Mouse (Mus musculus) spleen, embryonic (tissue): ENCODE data around the gene Msx2.

Experiments
- CTCF ChIA-PET: fragments of 350-600 bp; sonication (Branson Sonifier 250); formaldehyde crosslinking; loops from one replicate; lab custom pipeline; 2022; lab: Charles Lee

Msx2 gene

DNA sequence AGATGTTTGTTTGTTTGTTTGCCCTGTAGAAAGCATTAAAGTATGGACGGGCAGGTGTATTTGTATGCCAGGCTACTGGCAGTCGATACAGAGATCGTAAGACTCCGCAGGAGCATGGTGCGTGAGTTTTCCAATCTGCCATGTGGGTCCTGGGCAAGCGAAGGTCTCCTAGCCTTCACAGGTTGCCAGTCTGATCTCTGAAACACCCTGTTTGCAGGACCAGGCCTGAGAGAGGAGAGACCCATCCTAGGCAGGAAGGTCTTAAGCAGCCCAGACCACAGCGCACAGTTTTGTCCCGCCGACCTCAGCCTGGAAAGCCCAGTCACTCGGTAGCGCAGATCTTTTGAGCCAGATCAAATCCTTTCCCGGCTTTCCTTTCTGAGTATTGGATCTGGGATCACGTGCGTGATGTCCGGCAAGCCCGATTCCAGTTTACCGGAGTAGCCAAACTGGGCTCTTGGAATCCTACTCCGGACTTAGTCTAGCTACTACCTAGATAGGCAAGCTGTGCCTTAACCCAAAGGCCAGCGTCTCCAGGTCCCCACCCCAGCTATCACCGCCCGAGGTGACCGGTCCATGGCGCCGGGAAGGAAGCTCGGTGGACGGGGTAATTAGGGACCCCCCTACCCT is 7.6 kb downstream of the Msx2 start:
- CTCF ChIA-PET = interaction anchor here (0.7 kb wide), 1 partner anchor 123 kb away, joined by 5 read pairs; no protein-coding TSS in a partner anchor

DNA sequence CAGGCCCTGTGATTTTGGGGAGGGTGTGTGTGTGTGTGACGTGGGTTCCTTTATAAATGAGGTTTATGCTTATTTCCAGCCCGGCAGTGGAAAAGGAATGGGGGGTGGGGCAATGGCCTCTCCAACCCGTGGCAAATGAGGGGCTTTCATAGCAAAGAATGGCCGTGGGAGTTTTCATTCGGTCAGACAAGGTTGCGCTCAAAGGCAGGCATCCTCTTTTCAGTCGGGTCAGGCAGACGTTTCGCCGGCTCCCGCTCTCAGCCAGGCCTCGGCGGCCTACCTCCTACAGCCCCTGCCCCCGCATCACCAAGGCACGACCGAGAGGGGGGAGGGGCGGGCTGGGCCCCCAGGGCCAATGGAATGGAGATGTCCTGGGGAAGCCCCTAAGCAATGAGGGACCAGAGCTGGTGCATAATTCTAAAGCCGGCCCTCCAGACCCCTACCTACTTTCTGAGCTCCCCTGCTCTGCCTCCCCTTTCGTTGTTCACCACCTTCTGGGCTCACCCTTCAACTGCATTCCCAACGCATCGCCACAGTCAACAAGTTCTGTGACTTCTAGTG is 8.4 kb downstream of the Msx2 start:
- CTCF ChIA-PET = no interaction called here

DNA sequence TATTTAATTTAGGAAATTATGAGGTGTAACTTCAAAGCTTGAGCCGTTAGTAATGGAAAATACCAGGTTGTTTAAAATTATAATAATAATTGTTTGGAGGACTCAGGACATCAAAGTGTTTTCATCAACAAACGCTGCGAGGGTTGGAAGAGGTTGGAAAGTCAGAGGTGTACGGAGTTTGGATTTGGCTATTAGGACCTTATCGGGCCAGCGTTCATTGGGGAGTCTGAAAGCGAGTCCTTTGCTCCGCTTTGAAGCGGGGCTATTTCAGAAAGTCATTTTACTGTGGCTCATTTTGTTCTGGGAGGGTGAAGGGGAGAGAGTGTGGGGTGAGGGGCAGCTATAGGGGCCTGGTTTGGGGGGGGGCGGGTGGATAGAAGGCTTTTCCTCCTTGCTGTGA is 8.9 kb downstream of the Msx2 start:
- CTCF ChIA-PET = no interaction called here

DNA sequence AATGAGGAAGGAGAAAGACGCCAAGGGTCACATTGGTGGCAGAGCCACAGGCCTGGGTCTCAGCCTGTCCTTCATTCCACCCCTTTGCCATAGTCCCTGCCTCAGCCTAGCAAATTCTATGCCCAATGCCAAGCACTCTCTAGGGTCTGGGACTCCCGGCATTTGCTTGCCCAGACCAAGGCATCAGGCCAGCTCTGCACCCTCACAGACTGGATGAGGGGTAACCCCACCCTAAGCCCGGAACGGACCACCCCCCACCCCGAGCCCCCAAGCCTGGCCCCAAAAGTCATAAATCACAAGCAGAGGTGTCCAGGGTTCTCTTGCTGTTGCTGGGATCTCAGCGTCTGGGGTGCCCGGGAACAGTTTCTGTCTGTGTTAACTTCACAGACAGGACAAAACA is 9.8 kb downstream of the Msx2 start:
- CTCF ChIA-PET = no interaction called here

DNA sequence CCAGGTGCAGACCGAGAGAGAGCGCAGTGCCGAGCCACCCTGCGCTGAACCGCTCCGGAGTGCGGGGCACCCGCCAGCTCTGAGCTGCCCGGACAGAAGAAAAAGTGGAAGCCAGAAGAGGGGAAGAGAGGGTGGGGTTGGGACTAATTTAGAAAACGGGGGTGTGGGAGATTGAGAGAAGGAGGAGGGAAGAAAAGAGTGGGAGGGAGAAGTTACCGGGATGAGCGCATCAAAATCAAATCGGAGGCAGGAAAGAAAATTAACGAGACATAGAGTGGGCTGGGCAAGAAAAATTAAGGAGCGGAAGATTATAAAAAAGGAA is 10.3 kb downstream of the Msx2 start:
- CTCF ChIA-PET = no interaction called here

DNA sequence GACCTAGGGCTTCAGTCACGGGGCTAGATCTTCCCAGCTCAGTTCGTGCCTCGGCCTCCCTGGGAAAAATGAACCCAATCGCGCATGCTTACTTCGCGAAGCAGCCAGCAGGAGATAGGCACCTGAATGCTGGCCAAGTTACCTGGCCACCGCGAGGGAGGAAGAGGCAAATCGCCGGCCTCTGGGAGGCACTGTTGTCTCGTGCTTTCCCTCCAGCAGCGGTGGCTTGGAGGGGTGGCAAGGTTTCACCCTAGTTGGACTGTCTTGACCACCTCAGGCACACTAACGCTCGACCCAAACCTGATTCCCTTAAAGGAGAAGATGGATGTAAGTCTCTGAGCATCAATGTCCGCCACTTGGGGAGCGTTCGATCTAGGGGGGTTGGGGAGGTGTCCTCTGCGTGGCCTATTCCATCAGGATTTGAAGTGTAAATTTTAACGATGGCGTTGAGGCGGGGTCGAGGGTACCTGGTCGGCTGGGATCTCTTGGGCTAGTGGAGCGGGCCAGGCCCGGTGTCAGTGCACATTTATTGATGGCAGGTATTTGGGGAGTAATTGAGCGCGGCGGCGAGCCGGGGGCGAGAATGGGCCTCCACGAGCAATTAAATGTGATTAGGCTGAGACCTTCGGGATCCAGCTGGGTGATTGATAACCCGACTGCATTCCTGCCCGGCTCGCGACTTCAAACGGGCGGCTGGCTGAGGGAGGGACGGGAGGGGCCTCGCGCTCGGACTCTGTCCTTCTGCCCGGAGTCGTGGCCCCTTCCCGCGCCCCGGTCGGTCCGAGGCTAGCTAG is 10.8 kb downstream of the Msx2 start:
- CTCF ChIA-PET = no interaction called here

DNA sequence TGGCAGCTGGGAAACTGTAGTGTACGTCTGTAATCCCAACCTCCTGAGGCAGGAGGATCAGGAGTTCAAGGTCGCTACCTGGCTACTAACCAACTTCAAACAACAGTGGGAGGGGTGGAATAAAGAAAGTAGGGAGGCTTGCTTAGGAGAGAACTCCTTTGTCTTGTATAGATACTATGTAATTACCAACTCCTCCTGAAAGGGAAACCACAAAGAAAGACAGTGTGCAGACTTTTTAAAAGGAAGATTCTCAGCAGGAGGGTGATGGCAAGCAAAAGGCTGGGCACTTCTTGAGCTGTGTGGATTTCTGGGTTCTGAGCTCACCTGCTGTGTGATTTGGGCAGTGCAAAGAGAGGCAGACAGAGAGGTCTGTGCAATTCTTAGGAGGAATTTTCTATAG is 11.5 kb downstream of the Msx2 start:
- CTCF ChIA-PET = no interaction called here

DNA sequence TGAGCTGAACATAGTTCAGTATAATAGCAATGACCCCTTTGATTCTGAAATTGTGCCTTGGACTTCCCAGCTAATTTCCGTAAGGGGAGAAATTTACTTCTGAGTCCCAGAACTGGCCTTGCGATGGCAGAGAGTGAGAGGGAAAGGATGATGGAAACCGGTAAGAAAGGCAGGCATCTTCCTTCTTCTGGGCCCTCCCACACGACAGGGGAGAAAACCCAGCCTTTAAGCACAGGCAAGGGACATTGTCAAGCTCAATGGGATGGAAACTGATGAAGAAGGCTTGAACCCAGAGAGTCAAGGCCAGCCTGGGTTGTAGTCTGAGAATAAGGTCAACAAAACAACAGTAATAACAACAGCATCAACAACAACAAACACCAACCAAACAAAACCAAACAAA is 14.1 kb downstream of the Msx2 start:
- CTCF ChIA-PET = no interaction called here

DNA sequence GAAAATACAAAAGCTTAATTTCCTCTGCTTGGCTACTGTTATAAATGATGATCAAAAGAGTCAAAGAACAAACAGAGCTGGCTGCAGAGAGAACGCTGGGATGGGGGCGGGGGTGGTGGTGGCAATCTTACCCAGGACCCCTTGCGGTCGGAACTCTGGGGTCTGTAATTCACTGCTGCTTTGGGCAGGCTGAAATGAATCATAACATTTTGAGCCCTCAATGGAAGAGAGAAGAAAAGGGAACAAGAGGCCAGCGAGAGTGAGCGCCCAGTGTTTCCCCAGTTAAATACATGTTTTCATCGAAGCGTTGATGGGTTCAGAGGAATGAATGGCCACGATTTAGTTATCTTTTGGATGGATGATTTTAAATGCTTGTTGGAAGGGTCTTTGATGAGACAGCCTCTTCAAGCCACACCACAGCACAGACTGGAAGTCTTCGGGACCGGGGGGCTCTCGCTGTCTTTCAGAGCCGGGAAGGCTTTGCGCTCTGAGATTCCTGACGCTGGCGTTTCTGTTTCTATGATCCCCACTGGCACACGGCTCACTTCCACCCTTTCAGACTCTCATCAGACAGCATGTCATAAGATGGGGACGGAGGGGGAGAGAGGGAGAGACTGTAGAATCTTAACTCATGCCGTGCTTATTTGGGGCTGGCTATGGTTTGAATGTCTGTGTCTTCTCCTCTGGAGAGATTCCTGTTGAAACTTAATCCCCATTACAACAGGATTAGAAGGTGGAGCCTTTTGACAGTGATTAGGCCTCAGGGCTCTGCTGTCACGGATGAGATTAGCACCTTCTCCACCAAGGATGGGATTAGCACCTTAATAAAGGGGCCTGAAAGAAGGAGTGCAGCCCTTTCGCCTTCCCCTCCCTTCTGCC is 17.8 kb downstream of the Msx2 start:
- CTCF ChIA-PET = no interaction called here

DNA sequence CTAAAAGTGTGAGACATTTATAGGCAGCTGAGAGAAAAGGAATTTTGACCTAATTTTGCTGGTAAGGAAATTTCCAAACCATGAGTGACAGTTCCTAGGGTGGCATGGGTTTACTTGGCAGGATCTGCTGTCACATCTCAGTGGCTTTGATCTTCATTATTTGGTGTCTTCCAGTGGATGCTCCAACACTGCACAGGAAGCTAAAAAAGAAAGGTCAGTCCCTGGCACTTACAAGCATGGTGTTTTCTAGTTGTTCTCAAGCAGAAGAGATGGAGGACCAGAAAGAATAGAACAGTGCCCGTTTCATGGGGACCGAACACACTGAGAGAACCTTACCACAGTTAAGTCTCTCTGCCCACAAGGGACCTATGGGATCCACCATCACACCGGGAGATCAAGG is 18.9 kb downstream of the Msx2 start:
- CTCF ChIA-PET = no interaction called here

DNA sequence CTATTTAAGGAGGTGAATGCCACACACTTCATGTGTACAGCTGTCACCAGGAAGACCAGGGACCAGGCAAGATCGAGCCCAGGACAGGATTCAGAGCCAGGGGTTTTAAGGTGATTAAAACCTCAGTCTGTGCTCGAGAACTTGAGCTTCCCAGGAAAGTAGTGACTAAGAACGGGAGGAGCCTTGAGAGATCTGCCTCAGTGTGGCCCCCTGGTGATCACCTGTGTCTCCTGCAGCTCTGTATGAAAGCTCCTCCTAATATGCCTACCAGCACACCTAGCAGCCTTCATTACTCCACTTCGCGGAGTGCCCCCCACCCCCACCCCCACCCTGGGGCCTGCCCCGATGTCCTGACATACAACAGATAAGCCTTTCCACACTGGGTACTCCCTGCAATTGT is 25.3 kb downstream of the Msx2 start:
- CTCF ChIA-PET = no interaction called here

DNA sequence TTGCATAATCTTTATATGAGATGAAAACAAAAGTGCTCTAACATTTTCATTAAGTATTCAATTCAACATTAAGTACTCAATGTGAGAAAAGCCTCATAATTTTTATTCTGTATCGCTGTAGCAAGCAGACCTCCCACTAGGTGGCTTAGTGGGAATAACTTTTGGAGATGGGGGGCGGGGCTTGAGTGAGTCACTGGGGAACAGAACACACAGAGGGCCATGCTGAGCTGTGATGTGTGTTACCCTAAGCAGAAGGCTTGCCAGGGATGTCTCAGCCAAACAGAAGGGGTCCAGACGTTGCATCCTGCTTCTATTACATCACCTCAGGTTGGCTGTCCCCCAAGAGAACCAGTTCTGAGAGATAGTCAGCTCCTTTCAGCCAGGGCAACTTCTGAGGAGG is 29.3 kb downstream of the Msx2 start:
- CTCF ChIA-PET = no interaction called here

DNA sequence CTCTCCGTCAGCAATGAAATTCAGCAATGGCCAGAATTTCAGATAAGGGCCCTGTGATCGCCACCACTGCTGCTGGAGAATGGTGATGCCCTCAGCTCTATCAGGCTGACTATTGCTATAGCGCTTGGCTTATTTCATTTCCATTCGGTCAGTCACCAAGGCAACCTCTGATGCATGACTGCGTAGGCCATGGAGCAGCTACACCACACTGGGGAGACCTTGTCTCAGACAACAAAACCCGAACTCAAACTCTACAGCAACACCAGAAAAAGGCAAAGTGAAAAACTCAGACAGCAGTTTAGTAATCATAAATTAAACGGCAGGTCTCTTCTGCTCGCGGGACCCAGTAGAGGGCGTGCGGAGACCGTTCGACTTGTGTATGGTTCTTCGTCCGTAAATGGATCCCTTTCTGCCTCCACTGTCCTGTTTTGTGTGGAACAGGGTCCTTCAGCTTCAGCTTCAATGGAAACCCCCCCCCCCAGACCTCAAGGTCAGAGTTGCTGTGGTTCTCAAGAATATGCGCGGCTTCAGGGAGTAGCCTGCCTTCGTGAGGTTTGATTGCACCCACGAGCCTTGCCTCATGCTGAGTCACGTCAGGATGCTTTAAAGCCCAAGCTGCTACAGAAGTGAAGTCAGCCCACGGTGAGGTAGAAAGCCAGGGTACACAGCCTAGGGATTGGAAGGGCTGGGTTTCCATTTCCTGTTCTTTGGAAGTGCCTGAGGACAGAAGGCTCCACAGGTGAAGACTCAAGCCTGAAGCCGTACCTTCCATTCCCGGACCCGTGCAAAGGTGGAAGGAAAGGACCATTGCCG is 30.5 kb downstream of the Msx2 start:
- CTCF ChIA-PET = no interaction called here

DNA sequence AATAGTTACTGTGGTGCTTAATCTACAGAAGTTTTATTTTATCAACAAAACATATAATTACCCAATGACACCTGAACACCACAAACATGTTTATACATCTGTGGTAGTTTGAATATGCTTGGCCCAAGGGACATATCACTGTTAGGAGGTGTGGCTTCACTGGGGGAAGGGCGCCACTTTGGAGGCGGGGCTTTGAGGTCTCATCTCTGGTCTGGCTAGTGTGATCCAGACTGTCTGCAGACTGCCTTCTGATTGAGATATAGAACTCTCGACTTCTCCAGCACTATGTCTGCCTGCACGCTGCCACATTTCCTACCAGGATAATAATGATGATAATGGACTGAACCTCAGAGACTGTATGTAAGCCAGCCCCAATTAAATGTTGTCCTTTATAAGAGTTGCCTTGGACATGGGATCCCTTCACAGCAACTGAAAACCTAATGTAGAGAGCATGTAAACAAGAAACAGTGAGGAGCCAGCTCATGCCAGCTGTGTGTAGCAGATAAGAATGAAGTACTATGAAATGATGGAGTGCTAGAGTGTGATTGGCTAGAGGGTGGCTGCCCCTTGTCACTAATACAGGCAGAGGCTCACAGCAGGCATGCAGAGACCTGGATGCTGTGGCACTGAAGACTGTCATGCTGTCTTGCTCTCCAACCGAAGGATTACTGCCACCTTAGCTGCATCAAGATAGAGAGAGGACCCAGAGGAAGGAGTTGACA is 31.4 kb downstream of the Msx2 start:
- CTCF ChIA-PET = no interaction called here

DNA sequence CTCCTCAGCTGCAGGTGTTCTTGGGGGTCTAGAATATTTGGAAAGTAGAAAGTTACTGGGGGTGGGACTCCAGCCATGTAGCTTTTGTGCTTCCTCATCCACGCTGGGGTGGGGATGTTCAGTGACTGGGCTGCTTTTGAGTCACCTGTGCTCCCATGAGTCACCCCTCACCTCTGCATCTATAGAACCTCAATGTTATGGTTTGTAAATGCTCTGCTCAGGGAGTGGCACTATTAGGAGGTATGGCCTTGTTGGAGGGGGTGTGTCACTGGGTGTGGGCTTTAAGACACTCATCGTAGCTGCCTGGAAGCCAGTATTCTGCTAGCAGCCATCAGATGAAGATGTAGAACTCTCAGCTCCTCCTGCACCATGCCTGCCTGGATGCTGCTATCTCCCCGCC is 32.9 kb downstream of the Msx2 start:
- CTCF ChIA-PET = interaction anchor here (0.6 kb wide), 1 partner anchor 21 kb away, joined by 26 read pairs; no protein-coding TSS in a partner anchor

DNA sequence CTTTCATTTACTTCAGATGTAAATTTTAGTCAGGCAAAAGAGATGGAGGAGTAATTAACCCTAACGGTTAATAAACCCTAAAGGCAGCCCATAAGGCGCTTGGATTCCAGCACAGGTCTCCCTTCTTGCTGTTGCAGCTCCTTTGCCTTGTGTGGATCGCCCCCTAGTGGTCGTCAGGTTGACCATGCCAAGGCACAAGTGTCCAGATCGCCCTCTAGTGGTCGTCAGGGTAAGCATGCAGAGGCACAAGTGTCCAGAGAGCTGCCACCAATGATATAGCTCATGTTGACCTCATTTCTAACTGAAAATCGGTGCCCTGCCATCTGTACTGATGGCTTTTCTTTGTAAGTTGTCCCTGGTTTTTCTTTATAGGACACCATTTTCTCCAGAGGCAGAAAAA is 46.4 kb downstream of the Msx2 start:
- CTCF ChIA-PET = interaction anchor here (0.7 kb wide), 1 partner anchor 9 kb away, joined by 6 read pairs; no protein-coding TSS in a partner anchor

DNA sequence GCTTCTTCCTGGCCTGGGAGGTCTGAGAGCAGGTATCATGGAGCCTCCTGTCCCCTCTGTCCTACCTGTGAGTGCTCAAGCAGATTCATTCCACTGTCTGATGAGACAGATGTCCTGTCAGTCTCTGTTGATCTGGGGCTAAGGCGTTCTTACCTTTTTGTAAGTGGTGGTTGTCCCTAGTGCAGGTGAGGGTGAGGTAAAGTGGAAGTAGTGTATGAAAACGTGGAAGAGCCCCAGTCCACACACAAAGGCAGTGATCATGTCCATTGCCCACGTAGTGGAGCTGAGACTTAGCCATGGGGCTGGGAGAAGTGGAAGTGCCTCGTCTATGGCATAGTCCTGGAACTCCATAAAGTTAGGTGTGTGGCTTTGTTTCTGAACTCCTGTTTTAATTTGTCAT is 51.7 kb downstream of the Msx2 start:
- CTCF ChIA-PET = no interaction called here

DNA sequence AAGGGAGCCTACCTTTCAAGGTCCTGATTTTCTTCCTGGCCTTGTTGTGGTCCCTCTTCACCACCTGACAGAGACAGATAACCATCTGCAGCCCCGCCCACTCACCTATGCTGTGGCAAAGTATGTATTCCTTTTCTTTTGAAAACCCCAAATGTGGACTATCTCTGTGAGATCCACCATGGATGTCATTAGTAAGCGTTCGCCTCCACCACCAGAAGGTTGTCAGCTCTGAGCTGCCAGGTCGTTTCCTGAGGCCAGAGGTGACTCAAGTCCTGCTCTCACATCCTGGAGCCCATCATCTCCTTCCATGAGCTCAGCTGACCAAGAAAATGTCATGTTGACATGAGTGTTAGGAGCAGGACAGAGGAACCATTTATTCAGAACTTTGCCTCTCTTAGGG is 52.1 kb downstream of the Msx2 start:
- CTCF ChIA-PET = no interaction called here

DNA sequence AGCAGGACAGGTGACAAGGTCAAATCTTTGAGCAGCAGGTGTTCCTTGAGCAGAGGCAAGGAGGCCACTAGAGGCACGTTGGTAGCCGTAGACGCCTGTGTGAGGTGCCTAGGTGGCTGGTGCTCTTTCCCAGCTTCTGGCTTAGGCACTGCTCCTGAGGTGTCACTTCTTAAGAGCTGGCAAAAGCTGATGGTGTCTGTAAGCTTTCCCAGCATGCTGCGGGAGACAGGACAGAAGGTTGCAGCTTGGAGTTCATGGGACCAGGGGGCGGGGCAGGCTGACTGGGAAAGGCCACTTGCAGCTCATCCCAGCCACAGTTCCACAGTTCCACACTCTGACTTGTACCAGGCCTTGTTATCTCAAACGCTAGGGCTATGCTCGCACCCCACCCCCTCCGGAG is 53.2 kb downstream of the Msx2 start:
- CTCF ChIA-PET = no interaction called here

DNA sequence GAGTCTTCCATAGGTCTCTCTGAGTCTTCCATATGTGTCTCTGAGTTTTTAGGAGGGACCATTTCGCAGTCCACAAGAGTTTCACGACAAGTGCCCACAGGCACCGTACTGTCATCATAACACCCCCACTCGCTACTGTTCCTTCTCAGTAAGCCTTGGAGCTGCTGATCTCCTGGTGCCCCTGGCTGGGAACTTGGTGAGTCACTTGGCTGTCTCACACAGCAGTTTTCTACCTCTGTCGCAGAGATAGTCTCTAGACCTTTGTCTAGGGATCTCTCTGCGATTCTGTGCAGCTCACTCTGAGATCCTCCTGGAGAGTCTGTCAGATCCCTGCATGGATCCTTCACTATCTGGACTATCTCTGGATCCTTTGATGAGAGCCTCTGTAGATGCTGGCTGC is 55.2 kb downstream of the Msx2 start:
- CTCF ChIA-PET = no interaction called here
